8 mouse cellular contexts compared by ENCODE assay signal in the genomic region with DNA sequence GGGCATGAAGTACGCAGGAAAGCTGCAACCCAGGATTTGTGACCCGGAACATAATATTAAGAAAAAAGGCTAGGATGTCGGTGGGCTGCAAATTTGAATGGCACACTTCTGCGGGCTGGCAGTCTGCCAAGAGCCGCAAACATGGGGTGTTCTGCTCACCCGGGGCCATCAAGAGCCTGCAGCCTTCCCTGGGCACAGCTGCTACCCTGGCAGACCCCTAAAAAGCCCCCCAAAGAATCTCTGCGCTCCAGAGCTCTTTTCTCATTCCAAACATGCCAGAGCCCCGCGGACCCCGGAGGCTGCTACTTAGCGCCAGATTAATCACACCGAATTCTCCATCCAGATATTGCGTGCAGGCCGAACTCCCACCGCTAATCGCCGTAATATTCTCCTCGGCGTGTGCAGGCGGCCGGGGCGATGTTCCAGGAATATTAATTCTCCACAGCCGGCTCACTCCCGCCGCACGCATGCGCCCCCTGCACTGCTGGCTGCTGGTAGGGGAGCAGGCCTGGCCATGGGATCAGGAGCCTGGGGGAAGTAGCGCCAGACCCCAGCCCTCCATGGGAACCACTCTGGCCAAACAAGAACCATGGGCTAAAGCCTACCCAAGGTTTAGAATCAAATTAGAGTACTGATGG.
DNase-seq lines count a peak whose midpoint lies in the region; ATAC-seq lines count a peak whose summit lies in the region.

No protein-coding gene starts in this region.

- H3K27me3 ChIP-seq in heart, embryonic 14.5 days (ENCODE audit: control insufficient read depth, insufficient read depth, low read length): peaks cover 40% of the 10 kb centered on the region
- H3K27me3 ChIP-seq in hindbrain, embryonic 13.5 days: peaks cover 61% of the 10 kb centered on the region
- peaks cover 90% of the 10 kb centered on the region for H3K27me3 ChIP-seq in midbrain, embryonic 10.5 days (ENCODE audit: low read depth, poor library complexity, severe bottlenecking)

- no peak overlapping the region for H3K27ac ChIP-seq in heart, embryonic 14.5 days (replicated peaks in 1 of 2; ENCODE audit: control insufficient read depth in 1 of 2, insufficient read depth in 1 of 2, low read depth in 2 of 2, low read length in 2 of 2)
- H3K27ac ChIP-seq in hindbrain, embryonic 13.5 days: peak overlapping the region; percentile 88
- H3K27ac ChIP-seq in midbrain, embryonic 10.5 days (replicated peaks): peak overlapping the region; percentile 39

- H3K4me3 ChIP-seq in heart, embryonic 14.5 days (ENCODE audit: control insufficient read depth in 1 of 2, insufficient read depth in 1 of 2, low read depth in 1 of 2, low read length in 2 of 2): no peak overlapping the region
- H3K4me3 ChIP-seq in hindbrain, embryonic 13.5 days: peak overlapping the region; percentile 17; the same call in 1 of the 2 replicates
- H3K4me3 ChIP-seq in midbrain, embryonic 10.5 days: peak overlapping the region; percentile 11; the same call in 1 of the 2 replicates

- peaks cover 17 to 31% of the 10 kb centered on the region in 2 experiments for H3K4me1 ChIP-seq in heart, embryonic 14.5 days (ENCODE audit: control insufficient read depth in 2 of 2, insufficient read depth in 2 of 2, low read length in 2 of 2)
- peaks cover 87% of the 10 kb centered on the region for H3K4me1 ChIP-seq in hindbrain, embryonic 13.5 days (replicated peaks)
- peaks cover 79% of the 10 kb centered on the region for H3K4me1 ChIP-seq in midbrain, embryonic 10.5 days

- H3K4me2 ChIP-seq in heart, embryonic 14.5 days (ENCODE audit: low read length): peak overlapping the region; percentile 43
- H3K4me2 ChIP-seq in hindbrain, embryonic 13.5 days: peak overlapping the region; percentile 45

- no peaks in the 10 kb centered on the region for H3K9me3 ChIP-seq in heart, embryonic 14.5 days (ENCODE audit: control insufficient read depth, low read length)
- no peaks in the 10 kb centered on the region for H3K9me3 ChIP-seq in hindbrain, embryonic 13.5 days
- no peaks in the 10 kb centered on the region for H3K9me3 ChIP-seq in midbrain, embryonic 10.5 days (replicated peaks)

- DNase-seq in heart, adult 11 months: no peak
- DNase-seq in brain, embryonic 18.5 days (ENCODE audit: low read depth, low spot score): peak; percentile 63
- DNase-seq in midbrain, embryonic 10.5 days (ENCODE audit: low spot score): no peak
- no peak for DNase-seq in urinary bladder, postnatal 14 days (ENCODE audit: low spot score)

- ATAC-seq in heart, embryonic 14.5 days (ENCODE audit: insufficient number of reproducible peaks, insufficient read depth, low FRiP score, low read depth): no peak
- ATAC-seq in hindbrain, embryonic 13.5 days (ENCODE audit: low FRiP score): peak; percentile 60
- no peak for ATAC-seq in megakaryocyte, adult 5-6 weeks (ENCODE audit: poor library complexity, severe bottlenecking)
- ATAC-seq in cerebellum, adult (ENCODE audit: insufficient number of reproducible peaks, low FRiP score, low TSS enrichment): no peak

- 34% methylated on average over 28 of the region's 28 CpGs for WGBS in heart, embryonic 14.5 days
- 13% methylated on average over 28 of the region's 28 CpGs for WGBS in hindbrain, embryonic 13.5 days
- 46% methylated on average over 28 of the region's 28 CpGs for WGBS in midbrain, embryonic 10.5 days

- no peak overlapping the region for H3K9ac ChIP-seq in heart, embryonic 14.5 days (ENCODE audit: low read length)
- peak overlapping the region; percentile 60 for H3K9ac ChIP-seq in hindbrain, embryonic 13.5 days

- no peaks in the 10 kb centered on the region for H3K36me3 ChIP-seq in heart, embryonic 14.5 days (ENCODE audit: control insufficient read depth, insufficient read depth, low read length)
- no peaks in the 10 kb centered on the region for H3K36me3 ChIP-seq in hindbrain, embryonic 13.5 days
- H3K36me3 ChIP-seq in midbrain, embryonic 10.5 days: no peaks in the 10 kb centered on the region

Comparison
In these comparisons a context has a peak if more than half of its experiments do, and no peak if none do; other contexts are left out.
1. H3K27ac ChIP-seq: peak in hindbrain, embryonic 13.5 days (single experiment) and midbrain, embryonic 10.5 days (single experiment); none in heart, embryonic 14.5 days (0 of 2).
2. H3K4me3 ChIP-seq: peak in hindbrain, embryonic 13.5 days (single experiment) and midbrain, embryonic 10.5 days (single experiment); none in heart, embryonic 14.5 days (0 of 2).